Mouse (Mus musculus) right cerebral cortex, postnatal 14 days (tissue): ENCODE results near the gene Mrpl21.

Experiments
- DNase-seq: peaks from one replicate; pipeline ENCODE4 v3.0.0; 2022

Gene Mrpl21

DNA sequence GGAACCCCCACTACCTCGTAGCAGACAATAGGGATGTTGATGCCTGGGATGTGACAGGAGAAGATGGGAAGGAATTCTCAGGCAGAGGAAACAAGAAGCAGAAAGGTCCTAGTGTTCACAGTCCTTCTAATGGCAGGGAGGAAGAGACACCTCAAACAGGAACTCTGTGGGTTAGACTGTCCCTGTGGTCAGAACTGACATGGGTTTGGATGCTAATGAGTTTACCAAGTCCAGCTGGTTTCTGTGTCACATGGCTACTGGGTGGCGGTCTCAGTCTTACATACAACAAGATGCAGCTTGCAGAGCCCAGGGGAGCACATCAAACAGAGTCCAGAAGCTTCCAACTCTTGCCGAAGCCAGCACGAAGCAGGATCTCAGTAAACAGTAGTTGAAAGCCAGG, 21.3 kb downstream of the Mrpl21 start:
- no peak for DNase-seq

DNA sequence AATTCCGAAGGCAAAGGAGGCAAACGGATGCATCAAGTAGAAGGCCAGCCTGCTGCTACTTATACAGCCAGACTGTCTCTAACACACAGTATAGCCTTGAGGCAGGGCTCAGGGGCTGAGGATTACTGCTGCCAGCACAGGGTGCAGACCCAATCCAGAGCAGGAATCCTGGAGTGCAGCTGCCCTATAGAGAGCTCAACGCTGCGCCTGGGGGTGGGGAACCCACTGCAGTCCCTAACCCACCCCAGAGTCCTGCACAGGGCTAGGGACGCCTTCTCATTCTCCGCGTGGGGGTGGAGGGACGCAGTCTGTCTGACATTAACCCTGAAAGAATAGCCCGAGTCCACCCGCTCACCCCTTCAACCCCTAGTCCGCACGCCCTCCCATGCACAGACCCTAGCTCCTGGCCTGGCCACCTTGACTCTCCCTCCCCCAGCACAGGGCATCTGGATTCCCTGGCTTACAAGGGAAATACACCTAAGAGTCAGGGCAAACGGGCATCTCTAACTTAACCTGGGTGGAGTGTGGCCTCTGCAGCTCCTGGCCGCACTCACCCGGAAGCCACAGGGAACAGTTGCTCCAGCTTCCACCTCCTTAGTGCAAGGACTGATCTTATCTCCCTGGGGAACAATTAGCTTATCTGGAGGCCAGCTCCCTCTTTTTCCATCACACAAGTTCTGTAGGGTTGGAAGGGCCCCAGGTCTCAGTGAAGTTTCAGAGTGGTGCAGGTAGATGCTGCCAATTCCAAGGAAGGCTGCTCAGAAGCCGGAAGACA, 24.7 kb downstream of the Mrpl21 start:
- no peak for DNase-seq

DNA sequence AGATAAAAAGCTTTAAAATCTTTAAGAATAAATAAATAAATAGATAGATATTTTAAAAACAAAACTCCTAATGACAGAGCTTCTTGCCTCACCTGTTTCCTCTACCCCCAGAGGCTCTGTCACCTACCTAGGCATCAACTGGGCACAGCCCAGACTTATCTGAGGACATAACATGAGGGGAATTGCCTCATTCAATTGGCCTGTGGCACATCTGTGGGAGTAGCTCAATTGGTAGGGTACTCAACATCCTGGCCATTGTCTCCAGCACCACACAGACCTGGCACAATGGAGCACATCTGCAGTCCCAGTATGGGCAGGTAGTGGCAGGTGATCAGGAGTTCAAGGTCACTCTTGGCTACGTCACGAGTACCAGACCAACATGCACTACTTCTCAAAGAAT, 36.6 kb downstream of the Mrpl21 start:
- DNase-seq = no peak

DNA sequence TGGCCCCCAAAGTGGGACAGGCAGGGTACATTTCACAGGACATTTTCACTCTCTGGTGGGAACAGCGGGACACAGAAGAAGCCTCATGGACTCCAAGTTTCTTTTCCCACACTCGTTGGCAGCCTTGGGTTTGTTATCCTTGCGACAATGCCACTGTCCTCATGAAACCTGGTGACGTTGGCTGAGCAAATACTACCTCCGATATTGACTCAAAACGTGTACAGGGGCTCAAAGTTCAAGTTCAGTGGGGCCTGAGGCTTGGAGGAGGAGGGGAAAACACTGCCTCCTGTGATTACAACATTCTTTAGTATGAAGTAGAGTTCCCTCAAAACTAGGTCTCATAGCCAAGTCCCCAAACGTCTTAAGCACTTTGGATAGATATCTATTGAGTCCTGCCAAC, 37.4 kb downstream of the Mrpl21 start:
- DNase-seq = no peak

DNA sequence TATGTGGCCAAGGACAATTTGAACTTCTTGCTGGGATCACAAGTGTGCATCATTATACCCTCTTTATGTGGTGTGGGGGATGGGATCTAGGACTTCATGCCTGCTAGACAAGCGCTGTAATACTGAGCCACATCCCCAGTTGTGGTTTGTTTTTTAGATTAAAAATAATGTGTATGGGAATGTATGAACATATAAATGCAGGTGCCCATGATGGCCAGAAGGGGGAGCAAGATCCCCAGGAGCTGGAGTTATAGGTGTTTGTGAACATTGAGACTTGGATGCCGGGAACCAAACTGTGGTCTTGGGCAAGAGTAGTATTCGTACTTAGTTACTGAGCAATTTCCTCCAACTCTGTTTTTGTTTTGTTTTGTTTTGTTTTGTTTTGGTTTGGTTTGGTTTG, 38.1 kb downstream of the Mrpl21 start:
- no peak for DNase-seq

DNA sequence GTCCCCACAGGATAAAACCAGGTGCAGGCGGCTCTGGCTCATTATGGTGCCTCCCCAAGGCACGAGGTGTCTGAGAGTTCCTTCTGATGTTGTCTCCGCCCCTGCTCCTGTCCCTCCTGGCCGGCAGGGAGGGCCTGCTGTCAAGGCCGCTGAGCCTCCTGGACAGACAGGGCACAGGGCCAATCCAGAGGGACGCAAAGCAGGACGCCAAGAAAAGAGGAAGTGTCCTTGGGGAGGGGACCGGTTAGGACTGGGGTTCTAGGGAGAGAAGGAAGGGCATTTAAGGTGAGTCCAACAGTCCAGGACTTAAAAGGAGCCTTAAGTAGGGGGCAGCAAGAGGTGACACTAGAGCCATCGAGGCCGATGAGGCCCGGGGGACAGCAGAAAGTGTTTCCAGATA, 38.9 kb downstream of the Mrpl21 start:
- DNase-seq = peak; percentile 38

DNA sequence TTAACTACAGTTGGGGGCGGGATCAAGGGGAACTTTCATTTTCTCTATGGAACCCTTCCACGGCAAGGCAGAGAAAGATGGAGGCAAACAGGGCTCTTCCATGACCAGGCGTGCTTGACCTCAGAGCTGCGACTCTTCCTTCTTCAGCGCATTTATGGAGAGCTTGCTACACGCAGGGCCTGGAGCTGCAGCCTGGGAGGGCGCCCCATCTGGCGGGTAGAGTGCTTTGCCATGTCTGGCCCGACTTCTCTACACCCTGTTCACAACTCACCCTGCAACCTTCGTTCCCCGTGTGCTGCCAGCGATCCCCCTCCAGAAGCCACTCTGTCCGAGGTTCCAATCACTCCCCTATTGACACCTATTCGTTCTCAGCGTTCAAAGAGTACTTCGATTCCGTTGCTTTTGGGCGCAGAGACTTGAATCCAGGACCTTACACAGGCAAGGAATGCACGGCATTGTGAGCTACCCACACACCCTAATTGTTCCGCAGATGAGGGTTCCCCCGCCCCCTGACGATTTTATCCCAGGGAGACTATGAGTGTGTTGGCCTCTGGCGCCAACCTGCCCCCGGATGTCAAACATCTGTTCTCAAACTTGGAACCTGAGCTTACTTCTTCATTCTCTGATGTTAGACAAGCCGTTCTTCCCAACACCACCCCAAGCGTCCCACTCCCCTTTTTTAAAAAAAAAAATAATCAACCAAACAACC, 39.7 kb downstream of the Mrpl21 start, which contains the start of gene Cpt1a:
Gene Cpt1a, plus strand, starts transcription at position 74 of the 709 bp plus-strand sequence.
- DNase-seq = peak; percentile 51

DNA sequence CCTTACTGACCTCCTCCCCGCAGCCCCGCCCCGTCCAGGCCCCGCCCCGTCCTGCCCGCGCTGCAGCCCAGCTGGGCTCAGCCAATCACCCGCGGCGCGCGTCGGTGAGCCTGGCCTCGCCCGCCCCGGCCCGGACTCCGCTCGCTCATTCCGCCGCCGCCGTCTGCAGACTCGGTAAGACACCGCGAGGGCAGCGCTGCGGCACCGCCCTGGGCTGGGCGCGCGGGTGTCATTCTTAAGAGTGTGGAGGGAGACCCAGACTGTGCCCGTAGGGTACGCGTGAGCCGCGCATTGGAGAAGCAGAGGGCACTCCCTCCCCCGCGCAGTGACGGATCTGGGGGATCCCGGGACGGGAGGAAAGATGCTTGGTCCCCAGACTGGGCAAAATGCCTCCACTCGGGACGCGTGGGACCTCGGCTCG, 40.5 kb downstream of the Mrpl21 start:
- peak; percentile 74 for DNase-seq

DNA sequence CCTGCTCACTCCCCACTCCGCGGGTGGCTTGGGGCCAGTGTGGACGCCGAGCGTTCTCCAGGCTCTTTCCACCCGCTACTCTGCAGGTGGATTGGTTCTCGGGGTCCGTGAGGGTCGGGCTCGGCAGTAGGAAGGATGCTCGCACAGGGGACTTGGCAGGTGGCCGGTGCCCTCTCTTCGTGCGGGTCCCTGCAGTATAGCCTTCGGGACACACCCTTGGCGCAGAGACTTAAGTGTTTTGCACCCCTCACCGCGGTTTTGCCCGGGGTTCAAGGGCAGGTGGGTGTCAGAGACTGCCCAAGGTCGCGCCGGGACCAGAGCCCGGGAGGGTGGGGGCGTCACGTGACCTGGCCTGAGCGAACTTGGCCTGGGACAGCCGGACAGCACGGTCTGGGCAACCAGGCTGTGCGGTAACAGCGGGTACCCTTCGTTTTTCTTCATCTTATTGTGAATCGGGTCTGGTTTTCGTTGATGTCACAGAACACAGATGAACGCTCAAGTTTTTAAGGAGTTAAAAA, 41.1 kb downstream of the Mrpl21 start:
- peak; percentile 42 for DNase-seq

DNA sequence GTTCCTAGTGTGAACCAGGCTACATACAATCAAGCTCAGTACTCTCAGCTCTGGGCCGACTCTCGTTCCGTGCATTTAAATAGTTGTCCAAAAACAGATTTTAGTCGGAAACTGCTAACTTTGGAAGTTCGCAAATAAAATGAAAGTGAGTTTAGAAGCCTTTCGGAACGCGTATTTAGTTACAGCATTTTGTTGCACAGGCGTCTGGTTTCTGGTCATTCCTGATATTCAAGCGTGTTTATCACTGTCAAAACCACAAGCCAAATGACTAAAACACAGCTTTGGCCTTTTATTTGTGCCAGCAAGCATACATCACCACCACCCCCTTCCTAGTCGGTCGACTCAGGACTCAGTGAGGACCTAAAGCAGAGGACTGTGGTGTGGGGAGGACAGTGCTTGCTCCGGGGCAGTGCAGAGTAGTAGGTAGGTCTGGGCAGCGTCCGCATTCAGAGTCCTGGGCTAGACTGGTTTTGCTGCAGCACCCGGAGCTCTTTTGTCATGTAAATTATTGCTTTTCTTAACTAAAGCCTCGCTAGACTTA, 41.6 kb downstream of the Mrpl21 start:
- no peak for DNase-seq

DNA sequence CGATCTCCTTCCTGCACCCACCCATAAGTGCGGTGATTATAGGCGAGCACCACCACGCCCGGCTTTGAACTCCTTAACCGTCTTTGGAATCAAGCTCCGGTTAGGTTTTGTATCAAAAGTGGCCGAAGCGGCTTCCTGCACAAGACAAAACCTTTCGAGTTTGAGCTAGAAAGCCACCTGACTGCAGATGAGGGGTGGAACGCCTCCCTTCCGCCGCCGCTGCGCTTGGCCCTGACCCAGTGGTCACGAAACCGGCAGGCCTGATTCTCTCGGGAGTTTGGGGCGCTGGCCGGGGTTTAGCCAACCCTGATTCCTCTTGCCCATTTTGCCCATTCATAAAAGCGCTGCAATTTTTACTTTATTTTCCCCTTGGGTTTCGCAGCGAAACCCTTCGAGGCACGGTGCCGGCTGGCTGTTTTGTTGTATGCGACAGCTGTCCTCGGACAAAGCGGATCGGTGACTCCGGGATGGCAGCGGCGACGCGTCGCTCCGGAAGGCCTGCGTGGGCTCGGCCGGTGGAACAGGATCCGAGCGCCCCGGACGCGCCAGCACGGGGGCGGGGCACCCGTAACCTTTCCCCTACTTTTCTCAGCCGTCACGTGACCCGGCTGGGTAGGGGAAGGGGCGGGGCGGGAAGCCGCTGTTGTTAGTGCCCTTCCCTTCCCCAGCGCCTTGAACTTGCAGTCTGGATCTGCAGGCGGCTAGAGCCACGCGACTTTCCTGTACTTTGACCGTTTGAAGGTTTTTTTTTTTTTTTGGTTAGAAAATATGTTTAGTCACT, 42.4 kb downstream of the Mrpl21 start:
- peak; percentile 71 for DNase-seq

DNA sequence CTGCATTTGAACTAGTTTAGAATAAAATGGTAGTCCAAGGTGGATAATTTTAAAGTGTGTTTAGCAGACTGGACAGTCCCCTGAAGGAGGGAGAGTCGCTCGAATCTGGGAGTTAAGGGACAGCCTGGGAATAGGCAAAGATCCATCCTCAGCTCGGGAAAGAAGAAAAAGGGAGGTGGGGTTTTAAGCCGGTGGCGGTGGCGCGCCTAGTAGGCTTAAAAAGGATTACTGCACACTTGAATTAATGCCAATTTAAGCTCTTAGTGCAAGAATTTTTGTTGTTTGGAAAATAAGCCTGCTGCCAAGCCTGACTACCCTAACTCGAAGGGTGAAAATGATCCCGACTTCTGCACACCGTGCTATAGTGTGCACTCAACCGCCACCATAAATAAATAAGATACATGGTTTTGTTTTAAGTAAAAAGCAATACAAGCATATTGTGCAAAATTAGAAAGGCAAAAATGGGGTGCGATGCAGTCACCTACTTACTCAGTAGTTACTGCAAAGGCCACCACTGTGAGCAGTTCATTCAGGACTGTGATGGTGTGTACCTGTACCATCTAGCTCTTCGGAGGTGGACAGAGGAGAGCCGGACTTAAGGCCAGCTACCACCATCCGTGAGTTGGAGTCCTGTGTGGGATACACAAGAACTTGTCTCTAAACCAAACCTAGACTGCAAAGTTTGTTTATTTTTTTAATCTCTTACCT, 43.2 kb downstream of the Mrpl21 start:
- DNase-seq = no peak

DNA sequence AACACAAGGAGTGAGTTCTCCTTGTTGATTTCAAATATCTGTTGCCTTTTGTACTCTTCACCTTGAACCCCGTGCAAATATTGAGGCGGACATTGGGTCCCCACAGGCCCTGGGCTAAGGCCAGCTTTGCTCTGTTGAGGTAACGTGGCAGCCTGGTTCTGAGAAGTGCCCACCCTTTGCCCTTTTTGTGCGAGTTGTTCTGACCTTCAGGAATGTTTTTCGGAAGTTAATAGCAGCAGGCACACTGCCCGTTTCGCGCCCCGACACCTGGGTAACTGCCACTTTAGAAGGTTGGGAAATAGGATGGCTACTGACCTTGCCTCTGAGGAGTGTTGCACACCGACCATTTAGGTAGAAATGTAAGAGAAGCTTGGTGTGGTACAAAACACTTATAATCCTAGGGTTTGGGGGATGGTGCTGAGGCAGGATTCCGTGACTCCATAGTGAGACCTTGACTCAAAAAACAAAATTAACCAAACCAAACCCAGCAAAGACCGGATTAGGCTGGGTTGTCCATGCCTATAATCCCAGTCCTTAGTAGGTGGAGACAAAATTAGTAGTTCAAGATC, 43.9 kb downstream of the Mrpl21 start:
- DNase-seq = no peak

DNA sequence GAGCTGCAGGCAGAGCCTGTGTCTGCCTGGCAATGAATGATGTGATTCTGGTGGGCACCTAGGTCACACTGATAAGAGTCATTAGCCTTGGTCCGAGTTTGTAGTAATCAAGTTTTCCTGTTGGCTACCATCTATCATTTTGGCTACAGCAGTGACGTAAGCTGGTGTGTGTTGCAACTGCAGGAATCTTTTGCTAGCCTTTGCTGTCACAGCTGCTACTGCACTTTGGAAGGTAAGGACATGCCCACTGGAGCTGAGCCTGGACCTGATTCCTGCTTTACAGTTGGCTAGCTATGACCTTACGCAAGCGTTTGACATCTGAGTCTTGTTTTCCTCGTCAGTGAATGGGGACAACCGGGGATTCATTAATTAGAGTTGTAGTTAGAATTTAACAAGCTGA, 50.5 kb downstream of the Mrpl21 start:
- DNase-seq = no peak

DNA sequence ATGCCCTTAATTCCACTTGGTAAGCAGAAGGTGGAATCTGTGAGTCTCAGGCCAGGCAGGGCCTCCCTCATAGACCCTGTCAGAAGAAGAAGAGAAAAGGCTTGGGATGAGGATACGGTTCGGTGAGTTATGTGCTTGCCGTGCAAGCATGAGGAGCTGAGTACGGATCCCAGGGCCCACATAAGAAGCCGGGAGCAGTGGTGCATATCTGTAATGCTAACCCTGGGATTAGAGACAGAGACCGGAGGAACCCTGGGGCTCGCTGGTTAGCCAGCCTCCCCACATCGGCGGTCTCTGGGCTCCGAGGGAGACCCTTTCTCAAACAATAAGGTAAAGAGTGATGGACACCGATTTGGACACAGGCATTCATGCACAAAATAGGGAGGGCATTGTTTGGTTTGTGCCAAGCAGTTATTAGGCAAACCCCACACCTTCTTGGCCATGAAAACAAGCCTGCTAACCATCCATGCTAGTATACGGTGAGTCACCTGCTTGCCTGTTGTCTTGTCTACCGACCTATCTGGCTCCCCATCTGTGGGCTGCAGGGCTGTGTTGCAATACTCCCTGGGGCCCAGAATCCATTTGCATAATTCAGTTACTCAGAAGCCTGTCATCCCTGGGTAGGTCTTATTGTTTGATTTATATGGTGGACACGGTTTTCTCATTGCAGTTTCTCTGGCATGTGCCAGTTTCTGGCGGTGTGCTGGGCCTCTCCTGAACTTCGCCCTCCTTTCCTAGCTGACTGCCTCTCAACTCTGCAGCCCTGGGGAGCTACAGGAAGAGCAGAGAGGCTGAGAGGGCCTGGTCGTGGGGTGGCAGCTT, 51.2 kb downstream of the Mrpl21 start:
- no peak for DNase-seq

DNA sequence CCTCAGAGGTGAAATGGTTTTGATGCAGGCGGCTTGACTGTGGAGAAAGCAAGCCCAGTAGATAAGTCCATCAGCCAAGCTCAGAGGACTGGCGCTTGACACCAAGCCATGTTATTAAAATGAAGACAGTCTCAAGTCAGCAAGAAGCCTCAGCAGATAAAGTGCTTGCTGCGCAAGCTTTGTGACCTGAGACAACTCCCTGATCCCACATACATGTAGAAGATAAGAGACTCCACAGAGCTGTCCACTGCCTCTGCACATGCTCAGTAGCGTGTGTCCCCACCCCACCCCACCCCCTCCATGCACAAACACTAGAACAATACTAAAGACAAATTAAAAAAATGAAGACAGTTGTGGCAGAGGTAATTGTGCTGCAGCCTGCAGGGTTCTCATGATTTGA, 51.8 kb downstream of the Mrpl21 start:
- no peak for DNase-seq

DNA sequence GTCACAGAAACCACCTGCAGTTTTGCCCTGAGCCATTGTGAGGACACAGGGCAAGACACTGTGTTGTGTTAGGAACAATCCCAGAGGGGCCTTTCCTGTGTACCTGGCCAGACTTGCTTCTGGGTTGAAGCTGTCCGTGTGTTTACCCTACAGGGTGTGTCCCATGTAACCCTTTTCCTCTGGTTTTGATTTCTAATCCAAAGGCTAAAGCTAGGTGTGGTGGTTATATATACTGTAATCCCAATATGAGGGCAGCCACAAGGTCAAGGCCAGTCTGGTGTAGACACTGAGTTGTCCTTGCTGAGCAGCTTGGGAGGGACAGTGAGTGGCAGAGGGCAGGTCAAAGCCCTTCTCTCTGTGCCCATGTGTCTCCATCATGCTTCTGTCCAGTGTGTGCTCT, 53.2 kb downstream of the Mrpl21 start:
- no peak for DNase-seq

DNA sequence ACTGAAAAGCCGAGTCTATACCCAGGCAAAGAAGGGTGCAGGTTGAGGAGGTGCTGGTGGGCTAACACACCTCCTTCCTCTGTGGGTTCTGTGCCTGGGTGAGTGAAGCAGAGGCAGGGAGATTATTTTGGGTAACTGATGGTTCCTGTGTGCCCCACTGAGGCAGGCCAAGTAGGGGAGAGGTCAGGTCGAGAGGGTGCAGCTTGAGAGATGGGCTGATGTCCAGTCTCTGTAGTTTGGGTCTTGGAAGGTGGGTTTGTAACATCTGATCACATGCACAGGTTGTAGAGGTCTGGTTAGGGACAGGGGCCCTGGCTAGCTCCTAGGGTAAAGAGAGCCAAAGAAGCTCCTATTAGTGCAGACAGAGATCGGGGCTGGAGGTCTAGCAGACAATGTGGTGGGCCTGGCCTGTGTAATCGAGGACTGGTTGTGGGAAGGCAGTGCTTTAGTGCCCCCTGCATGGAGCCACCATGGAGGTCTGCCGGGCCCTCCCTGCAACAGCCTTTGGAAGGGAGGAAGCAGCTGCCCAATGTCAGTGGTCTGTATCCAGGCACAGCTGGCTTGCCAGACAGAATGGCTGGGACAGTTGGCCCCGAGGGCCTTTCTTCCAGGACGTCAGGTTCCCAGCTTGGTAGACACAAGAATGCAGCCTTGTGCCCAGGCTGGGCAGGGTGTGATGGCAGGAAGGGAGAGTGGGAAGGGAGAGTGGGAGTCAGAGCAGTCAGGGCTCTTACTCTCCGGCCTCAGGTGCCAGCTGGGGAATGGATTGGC, 54.0 kb downstream of the Mrpl21 start:
- DNase-seq = no peak

DNA sequence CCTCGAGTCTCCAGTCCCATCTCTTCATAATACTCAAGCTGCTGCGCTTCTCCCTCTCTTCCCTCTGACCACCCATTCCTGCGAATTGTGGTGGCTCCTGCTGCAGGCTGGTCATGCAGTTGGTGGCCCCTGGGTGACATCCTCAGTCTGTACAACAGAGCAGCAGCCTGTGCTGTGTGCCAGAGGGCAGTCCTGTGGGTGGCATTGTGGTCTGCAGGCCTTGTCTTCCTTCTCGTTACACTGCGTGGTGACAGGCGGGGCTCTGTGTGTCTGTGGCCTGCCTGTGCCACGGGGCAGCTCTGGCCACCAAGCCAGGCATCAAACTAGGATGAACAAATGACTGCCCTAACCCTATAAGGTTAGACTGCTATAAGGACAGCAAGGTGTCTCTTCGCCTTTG, 56.5 kb downstream of the Mrpl21 start:
- no peak for DNase-seq

DNA sequence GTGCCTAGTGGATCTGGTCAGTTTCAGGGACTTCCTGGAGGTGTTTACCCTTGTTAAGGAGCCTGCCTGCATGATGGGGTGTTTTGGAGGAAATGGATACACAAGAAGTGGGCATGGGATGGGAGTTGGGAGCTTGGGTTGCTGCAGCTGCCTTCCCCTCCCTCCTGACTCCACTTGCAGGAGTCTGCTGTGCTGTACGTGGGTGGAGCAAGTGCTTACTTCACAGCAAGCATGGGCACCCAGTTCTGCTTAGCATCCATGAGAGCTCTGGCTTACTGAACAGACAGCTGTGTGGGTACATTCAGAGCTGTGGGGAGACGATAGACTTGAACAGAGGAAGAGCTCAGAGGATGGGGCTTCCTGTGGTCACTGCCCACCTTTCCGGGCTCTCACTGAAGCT, 58.3 kb downstream of the Mrpl21 start:
- no peak for DNase-seq
